Mouse (Mus musculus) stomach, embryonic 14.5 days (tissue): Measurements from ENCODE around the gene Cd37. TPM values are rescaled to one million over a fixed set of nuclear protein-coding genes. Genes with fewer than 3 reads are reported as not detected.

Source experiments
- ATAC-seq: fragments of 200-750 bp; cut with Nextera tagmentation; 2 replicates; pipeline ENCODE4 v1.8.0; 2017; ENCODE audit warnings: low read depth, moderate TSS enrichment; ENCODE audit not compliant: insufficient number of reproducible peaks, insufficient read depth, low FRiP score
- H3K27ac ChIP-seq: fragments of 300-500 bp; sonication (generic); 2 replicates; pipeline ENCODE4 v1.5.1; 2014; ENCODE audit warnings: mild to moderate bottlenecking, low read length, moderate library complexity, mixed read lengths
- H3K27me3 ChIP-seq: fragments of 300-500 bp; sonication (generic); 2 replicates; pipeline ENCODE4 v1.6.1; 2014; ENCODE audit warnings: low read length, control low read depth, mixed read lengths; ENCODE audit not compliant: control insufficient read depth, insufficient read depth
- H3K36me3 ChIP-seq: fragments of 300-500 bp; sonication (generic); 2 replicates; pipeline ENCODE4 v1.6.1; 2014; ENCODE audit warnings: mild to moderate bottlenecking, control low read depth, low read length, moderate library complexity, mixed read lengths; ENCODE audit not compliant: control insufficient read depth, insufficient read depth
- H3K4me1 ChIP-seq: fragments of 300-500 bp; sonication (generic); 2 replicates; pipeline ENCODE4 v1.6.1; 2014; ENCODE audit warnings: low read length, control low read depth, mixed read lengths; ENCODE audit not compliant: control insufficient read depth, insufficient read depth
- H3K4me2 ChIP-seq: fragments of 300-500 bp; sonication (generic); replicated peaks from 2 replicates; pipeline ENCODE4 v1.6.1; 2014; ENCODE audit warnings: low read depth, low read length, control low read depth
- H3K4me3 ChIP-seq: fragments of 300-500 bp; sonication (generic); 2 replicates; pipeline ENCODE4 v1.5.1; 2014; ENCODE audit warnings: low read depth, low read length, control low read depth
- H3K9ac ChIP-seq: fragments of 300-500 bp; sonication (generic); replicated peaks from 2 replicates; pipeline ENCODE4 v1.6.1; 2014; ENCODE audit warnings: low read depth, mild to moderate bottlenecking, control low read depth, low read length, moderate library complexity, mixed read lengths
- H3K9me3 ChIP-seq: fragments of 300-500 bp; sonication (generic); 2 replicates; pipeline ENCODE4 v1.6.1; 2016; ENCODE audit warnings: low read depth, low read length, control low read depth; ENCODE audit not compliant: control insufficient read depth
- WGBS: fragments of 180-500 bp; shearing (Covaris S2); extraction: QIAGEN DNeasy Blood & Tissue Kit; methylation state at CpG from one replicate; pipeline ENCODE4 v1.1.7; 2014; 5-methylcytosine and 5-hydroxymethylcytosine counted together
- polyA plus RNA-seq: library from polyadenylated mRNA; unstranded; fragments of >200 nt; fragmentation: Nextera tagmentation; extraction: Ambion mirVana; gene quantifications from 2 replicates; pipeline ENCODE4 v1.2.1, GENCODE M21; 2014

The Cd37 gene
- polyA plus RNA-seq, 1 experiment from 2014 or later, result 2.2 TPM

DNA sequence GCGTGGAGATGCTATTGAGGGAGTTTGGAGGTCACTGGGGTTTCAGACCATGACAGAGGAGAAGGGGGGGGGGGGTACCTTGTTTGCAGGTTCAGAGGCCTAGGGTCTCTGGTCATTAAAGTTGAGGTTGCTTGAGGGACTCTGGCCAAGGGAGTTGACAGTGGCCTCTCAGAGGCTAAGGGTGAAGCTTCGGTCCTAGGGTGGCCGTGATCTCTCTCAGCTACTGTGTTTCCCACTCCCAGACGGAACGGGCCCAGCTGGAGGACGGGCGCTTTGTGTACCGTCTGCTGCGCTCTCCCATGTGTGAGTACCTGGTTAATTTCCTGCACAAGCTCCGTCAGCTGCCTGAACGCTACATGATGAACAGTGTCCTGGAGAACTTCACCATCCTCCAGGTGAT is 7.0 kb downstream of the Cd37 start:
- H3K9ac ChIP-seq, result no peak overlapping the region
- H3K27ac ChIP-seq, result no peak overlapping the region
- 0 out of 2 replicates have a peak, but pooled peaks cover 2% of the 10 kb centered on the region for H3K27me3 ChIP-seq
- whole genome bisulfite sequencing, result 77% methylated on average over 11 of the region's 11 CpGs
- peaks cover 53% of the 10 kb centered on the region for H3K36me3 ChIP-seq
- ATAC-seq, result no peak
- no peak overlapping the region for H3K4me3 ChIP-seq
- H3K9me3 ChIP-seq, result no peaks in the 10 kb centered on the region
- H3K4me2 ChIP-seq, result no peak overlapping the region
- H3K4me1 ChIP-seq, result peaks cover 16% of the 10 kb centered on the region

DNA sequence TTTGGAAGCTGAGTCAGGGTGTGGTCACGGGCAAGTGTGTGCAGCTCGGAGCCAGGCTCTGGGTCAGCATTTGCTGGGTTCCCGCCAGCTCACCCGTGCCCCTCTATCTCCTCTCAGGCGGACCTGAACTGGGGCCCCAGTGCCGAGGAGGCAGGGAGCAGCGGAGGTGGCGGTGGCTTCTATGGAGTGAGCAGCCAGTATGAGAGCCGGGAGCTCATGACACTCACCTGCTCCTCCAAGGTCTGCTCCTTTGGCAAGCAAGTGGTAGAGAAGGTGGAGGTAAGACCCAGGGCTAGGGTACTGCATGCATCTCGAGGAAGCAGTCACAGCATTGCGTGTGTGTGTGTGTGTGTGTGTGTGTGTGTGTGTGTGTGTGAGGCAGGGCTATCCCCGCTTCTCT is 7.7 kb downstream of the Cd37 start:
- Histone ChIP-seq H3K27me3 (0 out of 2 replicates have a peak, but pooled peaks cover 2% of the 10 kb centered on the region), H3K4me1 (peaks cover 16% of the 10 kb centered on the region), H3K9ac (no peak overlapping the region), H3K36me3 (peaks cover 60% of the 10 kb centered on the region), H3K4me2 (no peak overlapping the region), H3K9me3 (no peaks in the 10 kb centered on the region), H3K27ac (no peak overlapping the region), H3K4me3 (no peak overlapping the region)
- 87% methylated on average over 12 of the region's 12 CpGs for WGBS
- ATAC-seq, result no peak

DNA sequence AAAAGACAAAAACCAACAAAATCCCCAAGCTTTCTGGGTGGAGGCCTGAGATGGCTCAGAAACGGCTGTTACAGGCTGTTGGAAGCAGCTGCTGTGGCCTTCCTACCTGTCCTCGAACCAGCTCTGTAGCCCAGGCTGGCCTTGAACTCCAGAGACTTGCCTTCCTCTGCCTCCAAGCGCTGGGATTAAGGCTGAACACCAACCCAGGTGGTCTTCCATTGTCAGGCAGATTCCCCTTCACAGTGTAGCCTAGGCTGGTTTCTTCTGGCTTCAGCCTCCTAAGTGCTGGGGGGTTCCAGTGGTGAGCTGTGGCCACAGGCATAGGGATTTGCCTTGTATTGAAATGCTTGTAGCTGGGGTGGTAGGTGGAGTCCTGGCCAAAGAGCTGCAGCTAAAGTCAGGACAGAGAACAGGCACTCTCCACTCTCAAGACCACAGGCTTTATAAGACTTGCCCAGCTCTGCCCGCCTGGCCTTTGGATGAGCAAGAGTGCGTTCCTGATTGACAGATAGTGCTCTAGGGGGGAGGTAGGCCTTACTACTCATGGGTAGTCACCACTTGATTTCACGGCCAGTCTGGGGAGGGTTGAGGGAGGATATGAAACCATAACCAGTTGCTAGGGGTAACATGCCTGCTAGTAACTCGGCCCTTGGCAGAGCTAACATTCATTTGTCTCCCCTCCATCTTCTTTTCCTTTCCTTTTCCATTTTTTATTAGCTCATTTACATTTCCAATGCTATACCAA is 9.3 kb downstream of the Cd37 start:
- Histone ChIP-seq H3K36me3 (peaks cover 76% of the 10 kb centered on the region), H3K4me3 (no peak overlapping the region)
- 92% methylated on average over 7 of the region's 7 CpGs for WGBS

DNA sequence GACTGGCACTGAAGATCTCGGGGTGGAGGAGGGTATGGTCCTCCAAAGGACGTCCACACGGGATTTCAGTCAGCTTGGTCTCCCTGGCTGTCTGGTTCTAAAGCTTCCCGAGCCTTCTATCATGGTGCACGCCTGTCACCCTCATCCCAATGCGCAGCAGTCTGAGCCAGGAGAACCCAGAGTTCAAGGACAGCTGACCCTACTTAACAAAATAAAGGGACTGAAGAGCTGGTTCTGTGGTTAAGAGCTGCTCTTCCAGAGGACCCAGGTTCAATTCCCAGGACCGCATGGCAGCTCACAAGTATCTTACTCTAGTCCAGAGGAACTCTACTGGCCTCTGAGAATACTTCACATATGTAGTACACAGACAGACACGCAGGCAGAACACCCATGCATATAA is 9.9 kb downstream of the Cd37 start:
- Histone ChIP-seq H3K4me2 (no peak overlapping the region), H3K36me3 (peaks cover 79% of the 10 kb centered on the region), H3K27me3 (no peaks in the 10 kb centered on the region), H3K4me1 (peaks cover 7% of the 10 kb centered on the region), H3K4me3 (no peak overlapping the region), H3K27ac (no peak overlapping the region), H3K9me3 (no peaks in the 10 kb centered on the region), H3K9ac (no peak overlapping the region)
- no peak for ATAC-seq
- 93% methylated on average over 8 of the region's 8 CpGs for whole genome bisulfite sequencing

More for the DNA sequence above, 9.3 kb downstream of the Cd37 start:
- Histone ChIP-seq H3K27ac (no peak overlapping the region), H3K4me2 (no peak overlapping the region), H3K9me3 (no peaks in the 10 kb centered on the region), H3K9ac (no peak overlapping the region), H3K4me1 (peaks cover 9% of the 10 kb centered on the region), H3K27me3 (no peaks in the 10 kb centered on the region)
- ATAC-seq, result no peak

DNA sequence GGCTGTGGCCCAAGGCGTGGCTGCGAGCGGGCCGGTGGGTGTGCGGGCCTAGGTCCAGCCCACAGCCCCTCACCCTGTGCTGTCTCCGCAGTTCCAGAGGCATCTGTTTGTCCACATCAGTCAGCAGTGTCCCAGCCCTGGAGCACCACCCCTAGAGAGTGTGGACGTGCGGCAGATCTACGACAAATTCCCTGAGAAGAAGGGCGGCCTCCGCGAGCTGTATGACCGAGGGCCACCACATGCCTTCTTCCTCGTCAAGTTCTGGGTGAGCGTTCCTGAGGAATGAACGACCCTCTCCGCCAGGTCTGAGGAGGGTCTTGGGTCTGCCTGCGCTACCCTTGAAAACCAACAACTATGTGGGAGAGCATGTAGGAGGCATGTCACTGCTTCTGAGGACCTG is 10.4 kb downstream of the Cd37 start:
- WGBS, result 93% methylated on average over 18 of the region's 18 CpGs
- Histone ChIP-seq H3K4me2 (no peak overlapping the region), H3K27ac (no peak overlapping the region), H3K27me3 (no peaks in the 10 kb centered on the region), H3K36me3 (peaks cover 81% of the 10 kb centered on the region), H3K9me3 (no peaks in the 10 kb centered on the region), H3K4me3 (no peak overlapping the region), H3K4me1 (peaks cover 2% of the 10 kb centered on the region), H3K9ac (no peak overlapping the region)
- no peak for ATAC-seq

DNA sequence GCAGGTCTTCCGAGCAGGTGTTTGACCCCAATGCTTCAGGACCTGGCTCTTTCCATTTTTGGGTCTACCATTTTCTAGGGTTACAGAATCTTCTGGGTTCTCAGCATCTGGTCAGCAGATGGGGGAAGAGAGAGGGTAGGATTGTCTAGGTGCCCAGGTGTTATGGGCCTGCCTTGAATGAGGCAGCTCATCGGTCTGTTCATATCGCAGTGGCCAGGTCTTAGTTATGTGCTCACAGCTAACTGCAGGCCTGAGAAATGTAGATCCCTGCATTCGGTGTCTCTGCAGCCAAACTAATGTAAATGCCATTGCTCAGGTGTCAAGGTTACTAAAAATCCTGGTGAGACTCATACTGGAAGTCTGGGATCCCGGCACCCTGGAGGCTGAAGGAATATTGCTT is 12.5 kb downstream of the Cd37 start:
- no peak for ATAC-seq
- Histone ChIP-seq H3K36me3 (peaks cover 79% of the 10 kb centered on the region), H3K9me3 (no peaks in the 10 kb centered on the region), H3K4me1 (no peaks in the 10 kb centered on the region), H3K9ac (no peak overlapping the region), H3K4me3 (no peak overlapping the region), H3K27ac (no peak overlapping the region), H3K27me3 (no peaks in the 10 kb centered on the region), H3K4me2 (no peak overlapping the region)
- WGBS, result 98% methylated on average over 5 of the region's 5 CpGs

DNA sequence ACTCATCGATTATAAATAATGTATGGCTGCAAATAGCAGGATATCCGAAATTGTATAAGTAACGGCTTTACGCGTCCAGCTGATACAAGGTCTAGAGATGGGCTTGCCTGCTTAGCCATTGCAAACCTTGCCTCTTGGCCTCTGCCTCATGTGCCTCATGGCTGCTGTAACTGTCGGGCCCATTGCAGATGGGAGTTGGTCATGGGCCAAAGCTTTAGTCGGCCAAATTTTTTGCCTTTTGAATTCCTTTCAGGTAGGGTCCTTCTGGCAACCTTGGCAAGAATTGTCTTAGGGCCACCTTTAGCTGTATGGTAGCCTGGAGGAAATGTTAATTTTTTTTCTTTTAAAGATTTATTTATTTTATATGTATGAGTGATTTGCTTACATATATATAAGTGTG is 14.1 kb downstream of the Cd37 start:
- Histone ChIP-seq H3K27ac (no peak overlapping the region), H3K9me3 (no peaks in the 10 kb centered on the region), H3K4me3 (no peak overlapping the region), H3K9ac (no peak overlapping the region), H3K36me3 (peaks cover 86% of the 10 kb centered on the region), H3K4me1 (no peaks in the 10 kb centered on the region), H3K27me3 (no peaks in the 10 kb centered on the region), H3K4me2 (no peak overlapping the region)
- no peak for ATAC-seq
- 92% methylated on average over 7 of the region's 7 CpGs for WGBS

DNA sequence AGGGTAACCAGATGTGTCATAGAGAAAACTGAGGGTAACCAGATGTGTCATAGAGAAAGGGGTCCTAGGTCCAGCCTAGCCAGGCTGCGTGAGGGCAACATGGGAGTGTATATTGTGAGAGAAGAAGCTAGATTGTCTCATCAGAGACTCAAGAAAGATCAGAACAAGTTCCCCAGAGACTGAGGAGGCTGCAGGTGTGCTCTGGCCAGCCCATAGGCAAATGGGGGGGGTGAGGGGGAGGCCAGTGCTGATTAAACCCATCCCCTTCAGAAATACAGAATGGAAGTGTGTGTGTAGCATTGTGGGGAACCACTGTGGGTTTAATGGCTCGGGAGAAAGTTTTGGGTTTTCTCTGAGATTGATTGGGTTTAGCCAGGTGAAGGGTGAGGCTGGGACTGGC is 17.2 kb downstream of the Cd37 start:
- H3K27me3 ChIP-seq, result no peaks in the 10 kb centered on the region
- no peak overlapping the region for H3K27ac ChIP-seq
- no peaks in the 10 kb centered on the region for H3K9me3 ChIP-seq
- H3K9ac ChIP-seq, result no peak overlapping the region
- H3K4me2 ChIP-seq, result no peak overlapping the region
- ATAC-seq, result no peak
- 68% methylated on average over 2 of the region's 2 CpGs for WGBS
- no peak overlapping the region for H3K4me3 ChIP-seq
- H3K36me3 ChIP-seq, result peaks cover 84% of the 10 kb centered on the region
- peaks cover 12% of the 10 kb centered on the region for H3K4me1 ChIP-seq
